Mouse (Mus musculus) stomach, postnatal 0 days (tissue): ENCODE results near the gene St8sia4.

Source experiments
- CTCF ChIP-seq: IDR thresholded peaks from 2 replicates; pipeline ENCODE4 v1.5.1; 2016; ENCODE audit warnings: antibody characterized with exemption, low read depth, mild to moderate bottlenecking, moderate library complexity
- EP300 ChIP-seq: optimal IDR thresholded peaks from 2 replicates; pipeline ENCODE3; 2016; ENCODE audit warnings: antibody characterized with exemption

- TF ChIP-seq CTCF, result no peak
- TF ChIP-seq EP300, result no peak
Observed at GRCm38 (mm10) chr1:95590108-95590507, 77.3 kb downstream of the St8sia4 start.
